Mouse (Mus musculus) liver, embryonic 12.5 days (tissue): ENCODE results near the gene Hnrnpl. TPM values are rescaled to one million over a fixed set of nuclear protein-coding genes. Genes with fewer than 3 reads are reported as not detected.
"Not testable (repeated sequence)": the region's sequence is repeated elsewhere in the genome, so short reads cannot be mapped to it uniquely, and the experiment has no call there.

Source experiments
- ATAC-seq: fragments of 200-750 bp; cut with Nextera tagmentation; 2 replicates; pipeline ENCODE4 v1.8.0; 2017; ENCODE audit warnings: moderate number of reproducible peaks, mild to moderate bottlenecking, moderate library complexity
- H3K27ac ChIP-seq: fragments of 300-500 bp; sonication (generic); 2 replicates; pipeline ENCODE4 v1.5.1; 2016; ENCODE audit warnings: mild to moderate bottlenecking
- H3K27me3 ChIP-seq: fragments of 300-500 bp; sonication (generic); replicated peaks from 2 replicates; pipeline ENCODE4 v1.6.1; 2016; ENCODE audit warnings: mild to moderate bottlenecking, moderate library complexity
- H3K36me3 ChIP-seq: fragments of 300-500 bp; sonication (generic); 2 replicates; pipeline ENCODE4 v1.6.1; 2016; ENCODE audit warnings: mild to moderate bottlenecking, moderate library complexity
- H3K4me1 ChIP-seq: fragments of 300-500 bp; sonication (generic); 2 replicates; pipeline ENCODE4 v1.6.1; 2016
- H3K4me2 ChIP-seq: fragments of 300-500 bp; sonication (generic); 2 replicates; pipeline ENCODE4 v1.6.1; 2016; ENCODE audit warnings: mild to moderate bottlenecking, moderate library complexity
- H3K4me3 ChIP-seq: fragments of 300-500 bp; sonication (generic); 2 replicates; pipeline ENCODE4 v1.5.1; 2016; ENCODE audit warnings: mild to moderate bottlenecking, moderate library complexity
- H3K9ac ChIP-seq: fragments of 300-500 bp; sonication (generic); 2 replicates; pipeline ENCODE4 v1.6.1; 2016; ENCODE audit warnings: mild to moderate bottlenecking, moderate library complexity
- H3K9me3 ChIP-seq: fragments of 300-500 bp; sonication (generic); replicated peaks from 2 replicates; pipeline ENCODE4 v1.6.1; 2016; ENCODE audit warnings: mild to moderate bottlenecking, moderate library complexity
- WGBS: fragments of 180-500 bp; shearing (Covaris S2); methylation state at CpG from one replicate; pipeline ENCODE4 v1.1.7; 2016; ENCODE audit not compliant: insufficient replicate concordance; 5-methylcytosine and 5-hydroxymethylcytosine counted together
- polyA plus RNA-seq: library from polyadenylated mRNA; unstranded; fragments of >200 nt; fragmentation: Nextera tagmentation; extraction: Ambion mirVana; gene quantifications from 2 replicates; pipeline ENCODE4 v1.2.1, GENCODE M21; 2016

Gene Hnrnpl
- polyA plus RNA-seq, 1 experiment from 2014 or later = 186 TPM

DNA sequence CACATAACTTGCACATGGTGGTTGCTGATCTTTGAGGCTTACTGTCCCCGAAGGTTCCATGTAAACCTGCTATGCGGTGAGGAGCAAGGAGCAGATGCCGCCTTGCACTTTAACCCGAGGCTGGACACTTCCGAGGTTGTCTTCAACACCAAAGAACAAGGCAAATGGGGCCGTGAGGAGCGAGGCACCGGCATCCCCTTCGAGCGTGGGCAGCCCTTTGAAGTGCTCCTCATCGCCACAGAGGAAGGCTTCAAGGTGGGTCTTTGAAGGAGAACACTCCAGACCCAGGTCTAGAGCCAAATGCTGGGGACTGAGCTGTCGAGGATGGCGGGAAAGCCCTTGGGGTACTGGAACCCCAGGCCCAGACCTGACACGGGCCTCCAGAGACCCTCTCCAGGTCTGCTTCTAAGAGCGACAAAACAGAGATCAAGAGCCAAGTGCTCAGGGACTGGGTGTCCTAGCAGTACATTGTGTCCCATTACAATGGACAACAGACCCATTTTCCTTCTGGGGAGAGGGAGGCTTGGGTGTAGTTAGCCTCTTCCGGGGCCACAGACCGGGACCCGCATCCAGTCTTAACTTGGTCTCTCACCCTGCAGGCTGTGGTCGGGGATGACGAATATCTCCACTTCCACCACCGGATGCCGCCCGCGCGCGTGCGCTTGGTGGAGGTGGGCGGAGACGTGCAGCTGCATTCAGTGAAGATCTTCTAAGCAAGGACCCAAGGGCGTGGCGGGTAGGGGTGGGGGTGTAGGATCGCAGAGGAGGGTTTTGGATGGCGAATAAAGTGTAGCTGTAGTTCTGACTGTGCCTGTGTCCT lies 57.4 kb downstream of the Hnrnpl start:
- peak overlapping the region; percentile 70 for H3K27ac ChIP-seq
- ATAC-seq = peak; percentile 82
- H3K9ac ChIP-seq = peak overlapping the region; percentile 50
- H3K4me3 ChIP-seq = peak overlapping the region; percentile 31
- H3K4me2 ChIP-seq = peak overlapping the region; percentile 67
- WGBS = 32% methylated on average over 33 of the region's 33 CpGs
- H3K36me3 ChIP-seq = no peaks in the 10 kb centered on the region
- H3K9me3 ChIP-seq = peaks cover 5% of the 10 kb centered on the region; the same call in 1 of the 2 replicates
- H3K4me1 ChIP-seq = peaks cover 39% of the 10 kb centered on the region
- 0 out of 2 replicates have a peak, but pooled peaks cover 2% of the 10 kb centered on the region for H3K27me3 ChIP-seq

DNA sequence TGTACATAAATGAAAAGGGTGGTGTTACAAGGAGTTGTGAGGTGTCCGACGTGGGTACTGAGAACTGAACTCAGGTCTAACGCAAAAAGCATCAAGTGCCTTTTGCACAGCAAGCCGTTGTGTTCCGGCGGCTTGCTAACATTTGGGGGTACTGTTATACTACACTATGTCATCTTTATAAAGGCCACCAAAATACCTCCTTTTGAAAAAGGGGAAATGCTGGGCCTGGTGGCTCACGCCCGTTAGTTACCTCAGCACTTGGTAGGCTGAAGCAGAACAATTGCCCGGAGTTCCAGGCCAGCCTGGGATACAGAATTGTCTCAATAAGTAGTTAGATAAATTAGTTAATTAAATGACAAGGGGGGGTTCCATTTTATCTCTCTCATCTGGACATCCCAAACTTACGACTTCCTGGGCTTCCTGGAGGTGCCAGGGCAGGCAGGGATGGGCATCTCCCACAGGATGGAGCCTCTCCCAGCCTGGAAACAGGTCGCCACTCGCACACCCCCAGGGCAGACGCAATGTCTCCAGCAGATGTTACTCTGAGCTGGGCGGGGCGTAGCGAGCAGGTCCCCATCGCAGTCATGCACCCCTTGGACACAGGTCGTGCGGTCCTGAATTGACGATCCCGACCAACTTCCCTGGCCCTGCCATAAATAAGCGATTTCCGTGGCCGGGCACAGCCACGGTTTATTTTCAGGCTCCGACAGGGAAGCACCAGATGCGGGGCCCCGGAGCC lies 58.6 kb downstream of the Hnrnpl start:
- Histone ChIP-seq H3K27ac (0 out of 2 replicates have a peak overlapping the region, but pooled peaks have one; percentile 18), H3K4me2 (peak overlapping the region; percentile 67), H3K4me3 (no peak overlapping the region), H3K9me3 (no peaks in the 10 kb centered on the region), H3K36me3 (no peaks in the 10 kb centered on the region), H3K9ac (no peak overlapping the region), H3K27me3 (0 out of 2 replicates have a peak, but pooled peaks cover 2% of the 10 kb centered on the region), H3K4me1 (peaks cover 49% of the 10 kb centered on the region)
- WGBS = 82% methylated on average over 28 of the region's 28 CpGs
- no peak for ATAC-seq

DNA sequence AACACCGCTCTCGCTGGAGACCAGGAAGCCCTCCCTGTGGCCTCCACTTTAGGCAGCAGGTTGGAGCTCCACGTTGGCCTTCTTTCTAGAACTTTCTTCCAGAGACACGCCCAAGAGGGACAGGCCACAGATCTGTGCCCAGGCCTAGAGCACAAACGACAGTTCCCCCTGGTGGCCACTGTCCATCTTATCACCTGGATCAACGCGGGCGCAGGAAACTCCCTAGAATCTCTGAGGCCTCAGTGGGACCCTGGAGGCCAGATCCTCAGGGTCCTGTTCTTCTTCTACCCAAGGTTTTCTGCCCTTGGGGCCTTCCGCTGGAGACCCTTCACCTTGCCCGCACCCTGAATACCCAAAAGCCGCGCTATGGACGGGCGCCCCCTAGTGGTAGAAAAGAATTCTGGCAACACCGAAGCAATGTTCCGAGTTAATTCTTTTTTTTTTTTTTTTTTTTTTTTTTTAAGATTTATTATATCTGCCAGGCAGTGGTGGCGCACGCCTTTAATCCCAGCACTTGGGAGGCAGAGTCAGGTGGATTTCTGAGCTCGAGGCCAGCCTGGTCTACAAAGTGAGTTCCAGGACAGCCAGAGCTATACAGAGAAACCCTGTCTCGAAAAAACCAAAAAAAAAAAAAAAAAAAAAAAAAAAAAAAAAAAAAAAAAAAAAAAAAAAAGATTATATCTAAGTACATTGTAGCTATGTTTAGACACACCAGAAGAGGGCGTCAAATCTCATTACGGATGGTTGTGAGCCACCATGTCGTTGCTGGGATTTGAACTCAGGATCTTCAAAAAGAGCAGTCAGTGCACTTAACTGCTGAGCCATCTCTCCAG lies 59.4 kb downstream of the Hnrnpl start:
- not testable (repeated sequence) for H3K36me3 ChIP-seq, H3K27me3 ChIP-seq, H3K9me3 ChIP-seq, H3K27ac ChIP-seq, H3K9ac ChIP-seq
- Histone ChIP-seq H3K4me1 (peaks cover 49% of the 10 kb centered on the region), H3K4me3 (peak overlapping the region; percentile 18; the same call in 1 of the 2 replicates), H3K4me2 (peak overlapping the region; percentile 56)
- WGBS = 18% methylated on average over 23 of the region's 23 CpGs
- ATAC-seq = peak; percentile 54

DNA sequence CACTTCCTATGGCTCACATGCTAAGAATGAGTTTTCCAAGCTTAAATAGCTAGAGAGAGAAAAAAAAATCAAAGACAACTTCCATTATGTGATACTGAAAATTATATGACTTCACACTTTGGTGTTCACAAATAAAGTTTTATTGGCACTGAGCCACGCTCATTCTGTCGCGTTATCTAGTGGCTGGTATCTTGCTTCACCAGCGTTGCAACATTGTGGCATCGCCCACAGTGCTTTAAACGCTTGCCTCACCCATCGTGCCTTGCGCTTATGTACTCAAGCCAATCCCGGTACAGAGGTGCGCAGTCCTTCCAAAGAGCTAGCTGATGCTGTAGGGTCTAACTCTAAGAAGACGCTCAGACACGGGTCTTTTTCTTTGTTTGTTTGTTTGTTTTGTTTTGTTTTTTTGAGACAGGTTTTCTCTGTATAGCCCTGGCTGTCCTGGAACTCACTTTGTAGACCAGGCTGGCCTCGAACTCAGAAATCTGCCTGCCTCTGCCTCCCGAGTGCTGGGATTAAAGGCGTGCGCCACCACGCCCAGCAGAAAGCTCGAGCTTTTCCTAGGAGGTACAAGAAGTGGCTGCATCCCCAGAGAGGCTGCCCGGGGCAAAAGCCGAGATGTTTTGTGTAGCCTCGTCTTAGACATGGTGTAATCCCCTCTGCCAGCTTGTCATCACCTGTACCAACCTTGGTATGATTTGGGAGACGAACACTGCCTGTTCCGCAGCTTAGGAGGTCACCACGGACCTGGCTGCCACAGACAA lies 62.7 kb downstream of the Hnrnpl start:
- Histone ChIP-seq H3K9ac (no peak overlapping the region), H3K27me3 (0 out of 2 replicates have a peak, but pooled peaks cover 7% of the 10 kb centered on the region), H3K4me2 (no peak overlapping the region), H3K9me3 (no peaks in the 10 kb centered on the region), H3K36me3 (no peaks in the 10 kb centered on the region), H3K27ac (no peak overlapping the region), H3K4me3 (no peak overlapping the region), H3K4me1 (peaks cover 30% of the 10 kb centered on the region)
- 73% methylated on average over 24 of the region's 24 CpGs for WGBS
- no peak for ATAC-seq

Other genes with a start within 250 kb of the Hnrnpl start
- 10.0 and 12.5 TPM in 2 replicates for gene Samd4b, start 210.4 kb upstream of the Hnrnpl start, polyA plus RNA-seq
- gene Pak4, start 210.4 kb upstream of the Hnrnpl start, polyA plus RNA-seq = 24.3 and 24.6 TPM in 2 replicates
- gene Acp7, start 177.2 kb upstream of the Hnrnpl start, polyA plus RNA-seq = not detected in 2 replicates
- gene Fbxo27, start 115.7 kb upstream of the Hnrnpl start, polyA plus RNA-seq = 0.28 and 0.48 TPM in 2 replicates
- 1.7 and 1.9 TPM in 2 replicates for gene Fbxo17, start 91.7 kb upstream of the Hnrnpl start, polyA plus RNA-seq
- gene Mrps12, start 66.7 kb upstream of the Hnrnpl start, polyA plus RNA-seq = 122 and 123 TPM in 2 replicates
- gene Sars2, start 66.5 kb upstream of the Hnrnpl start, polyA plus RNA-seq = 20.4 and 22.3 TPM in 2 replicates
- gene Ccer2, start 52.4 kb upstream of the Hnrnpl start, polyA plus RNA-seq = not detected in 2 replicates
- 28.5 and 29.0 TPM in 2 replicates for gene Sirt2, start 41.8 kb upstream of the Hnrnpl start, polyA plus RNA-seq
- gene Nfkbib, start 41.0 kb upstream of the Hnrnpl start, polyA plus RNA-seq = 41.6 and 43.1 TPM in 2 replicates
- 14.5 and 16.1 TPM in 2 replicates for gene Rinl, start 19.6 kb upstream of the Hnrnpl start, polyA plus RNA-seq
- gene Ech1, start 16.7 kb downstream of the Hnrnpl start, polyA plus RNA-seq = 72.3 and 73.6 TPM in 2 replicates
- gene Lgals4, start 25.3 kb downstream of the Hnrnpl start, polyA plus RNA-seq = 2.7 and 3.6 TPM in 2 replicates
- gene Lgals7, start 55.3 kb downstream of the Hnrnpl start, polyA plus RNA-seq = 0.25 TPM in 1 of 2 replicates, not detected in the other
- 0.12 and 0.13 TPM in 2 replicates for gene Capn12, start 72.9 kb downstream of the Hnrnpl start, polyA plus RNA-seq
- 165 and 166 TPM in 2 replicates for gene Actn4, start 153.8 kb downstream of the Hnrnpl start, polyA plus RNA-seq
- 325 and 336 TPM in 2 replicates for gene Eif3k, start 173.3 kb downstream of the Hnrnpl start, polyA plus RNA-seq
- 33.3 and 35.0 TPM in 2 replicates for gene Map4k1, start 173.5 kb downstream of the Hnrnpl start, polyA plus RNA-seq